Mouse (Mus musculus) brown adipose tissue, adult 24 weeks (tissue): ENCODE data around the gene Bex2. TPM values are rescaled to one million over a fixed set of nuclear protein-coding genes. Genes with fewer than 3 reads are reported as not detected.
"Not testable (repeated sequence)": the region's sequence is repeated elsewhere in the genome, so short reads cannot be mapped to it uniquely, and the experiment has no call there.

ENCODE experiments used
- H3K27ac ChIP-seq: fragments of 200-500 bp; replicated peaks from 2 replicates; pipeline ENCODE4 v1.5.1; 2012; ENCODE audit warnings: low read depth, mild to moderate bottlenecking, low read length
- H3K4me1 ChIP-seq: fragments of 200-500 bp; 2 replicates; pipeline ENCODE4 v1.6.1; 2012; ENCODE audit warnings: low read length, mixed read lengths; ENCODE audit not compliant: control insufficient read depth, insufficient read depth, insufficient read length
- H3K4me3 ChIP-seq: fragments of 200-500 bp; 2 replicates; pipeline ENCODE4 v1.5.1; 2012; ENCODE audit warnings: low read depth, mild to moderate bottlenecking, low read length, moderate library complexity; ENCODE audit not compliant: insufficient read depth
- polyA plus RNA-seq: library from polyadenylated mRNA; stranded (reverse); fragments of >200 nt; gene quantifications from 2 replicates; pipeline ENCODE4 v1.2.4, GENCODE M21; 2012; ENCODE audit not compliant: missing spikeins, insufficient read depth, insufficient read length

Gene Bex2
- polyA plus RNA-seq, 1 experiment = not detected

DNA sequence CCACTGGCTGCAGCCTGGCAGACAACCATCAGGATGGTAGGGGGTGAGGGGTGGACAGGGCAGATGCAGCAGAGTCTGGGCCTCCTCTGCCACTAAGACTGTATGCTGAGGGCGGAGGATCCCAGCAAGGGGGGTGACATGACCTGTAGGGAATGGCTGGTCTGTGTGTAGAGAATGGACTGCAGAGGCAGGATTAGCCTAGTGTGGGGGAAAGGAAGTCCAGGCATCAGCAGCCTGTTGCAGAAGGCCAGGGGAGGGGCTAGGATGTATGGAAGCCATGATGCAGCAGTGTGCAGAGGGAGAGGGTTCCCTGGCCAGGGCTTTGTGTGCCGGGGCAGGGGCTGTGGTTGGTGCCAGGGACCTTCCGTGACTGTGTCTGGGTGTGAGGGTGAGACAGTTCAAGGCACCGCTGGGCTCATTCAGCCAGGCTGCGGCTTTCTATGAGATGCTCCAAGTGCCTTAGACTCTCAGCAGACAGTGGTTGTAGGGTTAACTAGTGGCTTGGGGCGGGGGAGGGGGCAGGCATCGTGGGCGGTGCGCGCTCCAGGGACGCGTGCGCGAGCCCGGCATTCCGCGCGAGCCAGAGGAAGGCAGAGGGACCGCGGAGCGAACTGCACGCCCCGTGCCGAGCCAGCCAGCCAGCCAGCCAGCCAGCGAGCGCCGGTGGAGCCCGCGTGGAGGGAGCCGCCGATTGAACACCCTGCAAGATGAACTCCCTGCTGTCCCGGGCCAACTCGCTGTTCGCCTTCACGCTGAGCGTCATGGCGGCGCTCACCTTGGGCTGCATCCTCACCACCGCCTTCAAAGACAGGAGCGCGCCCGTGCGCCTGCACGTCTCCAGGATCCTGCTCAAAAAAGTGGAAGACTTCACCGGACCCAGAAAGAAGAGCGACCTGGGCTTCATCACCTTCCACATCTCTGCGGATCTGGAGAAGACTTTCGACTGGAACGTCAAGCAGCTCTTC is 35.0 kb downstream of the Bex2 start, which contains the start of gene Arxes1:
Gene Arxes1, plus strand, starts transcription at position 569 of the 965 bp plus-strand sequence.
- not testable (repeated sequence) for H3K27ac ChIP-seq, H3K4me1 ChIP-seq
- H3K4me3 ChIP-seq = peak within 1 kb of the TSS; percentile 42

DNA sequence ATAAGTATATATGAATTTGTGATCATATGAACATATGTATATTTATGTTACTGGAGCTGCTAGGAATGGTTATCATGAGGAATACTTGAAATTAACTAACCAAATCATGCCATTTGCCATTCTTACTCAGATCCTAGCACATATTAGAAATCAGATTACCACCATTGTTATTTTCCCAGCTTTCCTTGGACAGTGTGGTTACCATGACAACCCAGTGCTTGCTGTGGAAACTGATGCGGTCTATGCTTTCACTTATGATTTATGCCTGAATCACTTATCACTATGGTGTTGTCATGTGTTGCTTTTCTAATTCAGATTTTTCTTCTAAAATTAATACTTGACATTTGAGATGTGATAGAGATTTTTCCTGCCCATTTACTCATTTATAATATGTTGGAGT is 37.7 kb downstream of the Bex2 start:
- Histone ChIP-seq H3K4me1 (no peaks in the 10 kb centered on the region), H3K27ac (no peak overlapping the region), H3K4me3 (no peak overlapping the region)

Other genes with a start within 250 kb of the Bex2 start
- gene Gprasp2, start 229.2 kb downstream of the Bex2 start, polyA plus RNA-seq = not detected in 2 replicates
- gene Arxes2, start 74.4 kb downstream of the Bex2 start, polyA plus RNA-seq = 67.1 and 105 TPM in 2 replicates
- 24.0 and 26.8 TPM in 2 replicates for gene Arxes1, start 34.9 kb downstream of the Bex2 start, polyA plus RNA-seq
- not detected in 2 replicates for gene Nxf3, start 17.0 kb upstream of the Bex2 start, polyA plus RNA-seq
- gene Bex4, start 70.8 kb upstream of the Bex2 start, polyA plus RNA-seq = not detected in 2 replicates
- 36.9 and 44.8 TPM in 2 replicates for gene Tceal8, start 104.1 kb upstream of the Bex2 start, polyA plus RNA-seq
- 1.3 TPM in 1 of 2 replicates, not detected in the other for gene Tceal5, start 135.6 kb upstream of the Bex2 start, polyA plus RNA-seq
- gene Tceal7, start 146.5 kb upstream of the Bex2 start, polyA plus RNA-seq = 1.2 and 1.6 TPM in 2 replicates
- not detected in 2 replicates for gene Bex1, start 147.3 kb upstream of the Bex2 start, polyA plus RNA-seq
- gene Tceal9, start 176.8 kb upstream of the Bex2 start, polyA plus RNA-seq = 34.5 and 40.6 TPM in 2 replicates
- 3.4 and 4.5 TPM in 2 replicates for gene Bex3, start 202.0 kb upstream of the Bex2 start, polyA plus RNA-seq